Mouse (Mus musculus) lung, postnatal 14 days (tissue): Measurements from ENCODE around the gene Cacna1a.
"Not testable (repeated sequence)": the region's sequence is repeated elsewhere in the genome, so short reads cannot be mapped to it uniquely, and the experiment has no call there.

ENCODE experiments used
- DNase-seq: peaks from one replicate; pipeline ENCODE4 v3.0.0; 2021

Cacna1a gene

GRCm38 (mm10) chr8:84664566-84665384, 276.5 kb downstream of the Cacna1a start:
- DNase-seq = peak; percentile 81

GRCm38 (mm10) chr8:84665385-84665893, 277.2 kb downstream of the Cacna1a start:
- no peak for DNase-seq

- no peak for DNase-seq
These were observed 279.8 kb downstream of the Cacna1a start for GRCm38 (mm10) chr8:84668081-84668480.

GRCm38 (mm10) chr8:84668731-84669485, 280.7 kb downstream of the Cacna1a start:
- DNase-seq = no peak

- not testable (repeated sequence) for DNase-seq
These were observed 282.2 kb downstream of the Cacna1a start for GRCm38 (mm10) chr8:84670295-84671006.

- no peak for DNase-seq
These were observed 289.1 kb downstream of the Cacna1a start for GRCm38 (mm10) chr8:84677305-84677704.

- DNase-seq = no peak
These were observed 293.2 kb downstream of the Cacna1a start for GRCm38 (mm10) chr8:84681476-84681875.

- no peak for DNase-seq
These were observed 294.0 kb downstream of the Cacna1a start for GRCm38 (mm10) chr8:84682257-84682656.

GRCm38 (mm10) chr8:84684537-84684936, 296.3 kb downstream of the Cacna1a start:
- no peak for DNase-seq

GRCm38 (mm10) chr8:84686191-84687002, 298.2 kb downstream of the Cacna1a start, which contains the start of gene Trmt1:
Gene Trmt1 (plus strand): TSS chr8:84686307.
- DNase-seq = peak; percentile 37

- DNase-seq = no peak
These were observed 298.9 kb downstream of the Cacna1a start for GRCm38 (mm10) chr8:84687003-84687704.

- peak; percentile 90 for DNase-seq
These were observed 299.5 kb downstream of the Cacna1a start, which contains the start of gene Nacc1 for GRCm38 (mm10) chr8:84687705-84688100. Gene Nacc1 (minus strand): TSS chr8:84687862.

- peak; percentile 89 for DNase-seq
These were observed 301.1 kb downstream of the Cacna1a start for GRCm38 (mm10) chr8:84689091-84689915.
